Mouse (Mus musculus) lung, postnatal 25 days (tissue): ENCODE measurements around the gene Atp6v1e2.

Experiments
- DNase-seq: peaks from one replicate; pipeline ENCODE4 v3.0.0; 2022; ENCODE audit warnings: low spot score

Atp6v1e2 gene

DNA sequence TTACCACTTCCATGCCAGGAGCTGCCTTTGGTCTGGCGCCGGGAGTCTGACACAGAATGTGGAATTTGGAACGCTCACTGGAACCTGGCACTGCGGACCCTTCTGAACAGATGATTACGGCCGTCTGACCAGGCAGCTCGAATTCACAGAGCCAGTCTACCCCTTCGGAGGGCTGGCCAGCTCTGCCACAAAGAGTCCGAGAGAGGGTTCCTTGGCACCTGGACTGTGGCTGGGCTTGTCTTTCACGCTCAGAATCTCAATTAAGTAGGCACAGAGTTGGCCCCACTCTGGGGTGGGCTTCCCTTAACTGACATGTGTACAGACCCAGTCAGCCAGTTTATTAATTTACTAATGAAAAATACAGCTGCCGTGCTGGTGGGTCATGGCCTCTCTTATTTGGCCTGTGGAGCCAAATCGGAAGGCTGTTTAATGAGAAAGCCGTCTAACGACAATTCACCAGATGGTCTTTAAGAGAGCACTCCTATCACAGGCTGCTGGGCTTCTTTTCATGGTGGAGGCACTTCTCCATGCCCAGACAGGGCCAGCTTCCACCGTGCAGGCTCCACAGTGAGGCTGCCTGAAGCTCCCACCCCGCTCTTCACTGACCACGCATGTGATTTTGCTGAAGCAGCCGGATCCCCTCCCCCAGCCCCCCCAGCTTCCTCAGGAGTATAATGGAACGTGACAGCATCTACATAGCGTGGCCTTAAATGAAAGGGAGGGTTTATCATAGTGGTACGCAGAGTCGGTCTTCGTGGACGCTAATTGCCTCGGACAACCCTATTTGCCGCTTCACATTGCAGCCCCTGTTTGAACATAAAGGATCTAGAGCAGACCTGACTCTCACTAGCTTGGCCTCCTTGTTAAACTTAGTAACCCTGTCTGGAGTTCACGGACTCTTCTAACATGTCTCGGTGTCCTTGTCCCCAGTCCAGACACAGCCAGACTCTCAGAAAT is at the start of gene Atp6v1e2:
Gene Atp6v1e2, minus strand, starts transcription at position 58 of the 957 bp plus-strand sequence.
- no peak for DNase-seq

GRCm38 (mm10) chr17:86997323-86997722 is 49.6 kb upstream of the Atp6v1e2 start:
- DNase-seq = no peak

GRCm38 (mm10) chr17:86991306-86991705 is 43.6 kb upstream of the Atp6v1e2 start:
- DNase-seq = peak; percentile 36

DNA sequence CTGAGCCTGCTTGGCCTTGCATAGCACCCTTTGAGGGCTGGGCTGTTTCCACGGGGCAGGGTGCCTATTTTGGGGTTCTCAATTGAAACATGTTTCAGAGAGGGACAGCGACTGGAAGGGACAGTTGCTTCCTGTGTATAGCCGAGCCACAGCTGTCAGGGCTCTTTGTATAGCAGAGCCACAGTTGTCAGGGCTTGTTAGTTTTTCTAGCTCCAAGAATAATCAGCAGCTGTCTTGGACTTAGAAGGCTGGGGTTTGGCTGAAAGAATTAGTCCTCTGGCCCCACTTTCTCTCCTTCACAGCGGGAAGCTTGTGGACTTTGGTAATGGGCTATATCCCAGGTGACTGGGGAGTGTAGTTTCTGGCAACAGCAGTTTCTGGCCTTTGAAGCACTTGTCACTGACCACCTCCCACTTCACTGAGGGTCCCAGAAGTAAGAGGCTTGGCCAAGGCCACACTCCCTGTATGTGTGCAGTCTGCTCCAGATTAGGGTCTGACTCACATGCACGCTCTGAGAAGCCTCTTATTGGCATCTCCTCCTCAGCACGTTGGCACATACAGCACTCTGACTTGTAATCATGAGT is 41.0 kb upstream of the Atp6v1e2 start:
- no peak for DNase-seq

DNA sequence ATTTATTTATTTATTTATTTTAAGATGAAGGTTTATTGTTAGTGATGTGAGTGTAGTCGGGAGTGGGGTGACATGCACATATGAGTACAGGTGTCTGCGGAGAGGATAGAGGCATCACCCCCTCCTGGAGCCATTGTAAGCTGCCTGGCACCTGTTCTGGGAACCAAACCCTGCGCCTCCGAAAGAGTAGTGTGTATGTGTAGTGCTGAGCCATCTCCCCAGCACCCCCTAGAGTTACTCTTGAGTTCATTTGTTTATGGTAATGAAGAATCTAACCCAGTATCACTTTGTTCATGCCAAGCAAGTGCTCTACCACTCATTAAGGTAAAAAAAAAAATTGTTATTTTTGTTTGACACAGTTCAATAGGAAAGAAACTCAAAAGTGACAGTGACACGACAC is 40.5 kb upstream of the Atp6v1e2 start:
- DNase-seq = no peak

- DNase-seq = no peak
Observed at GRCm38 (mm10) chr17:86986449-86987138, 38.9 kb upstream of the Atp6v1e2 start.

DNA sequence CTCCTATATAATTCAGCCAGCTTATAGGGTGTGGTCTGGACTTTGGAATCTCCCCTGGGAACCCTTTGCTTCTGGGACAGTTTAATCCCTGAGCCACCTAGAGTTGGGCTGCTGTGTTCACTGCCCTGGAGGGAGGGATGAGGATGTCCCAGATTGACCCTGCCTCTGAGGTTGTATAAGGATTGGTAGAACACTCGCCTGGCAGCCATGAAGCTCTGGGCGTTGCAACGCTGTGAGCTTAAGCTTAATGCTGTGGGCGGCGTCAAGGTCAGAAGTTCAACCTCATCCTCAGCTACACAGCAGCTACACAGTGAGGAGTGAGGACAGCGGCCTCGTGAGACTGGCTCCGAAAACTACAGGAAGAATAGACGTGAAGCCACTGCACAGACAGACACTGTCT is 34.8 kb upstream of the Atp6v1e2 start:
- DNase-seq = no peak

- no peak for DNase-seq
Observed at GRCm38 (mm10) chr17:86981701-86982100, 34.0 kb upstream of the Atp6v1e2 start.

GRCm38 (mm10) chr17:86981205-86981604 is 33.5 kb upstream of the Atp6v1e2 start:
- no peak for DNase-seq

GRCm38 (mm10) chr17:86978496-86978895 is 30.8 kb upstream of the Atp6v1e2 start:
- DNase-seq = no peak

- no peak for DNase-seq
Observed at GRCm38 (mm10) chr17:86976387-86976786, 28.7 kb upstream of the Atp6v1e2 start.

GRCm38 (mm10) chr17:86973097-86973496 is 25.4 kb upstream of the Atp6v1e2 start:
- DNase-seq = no peak

DNA sequence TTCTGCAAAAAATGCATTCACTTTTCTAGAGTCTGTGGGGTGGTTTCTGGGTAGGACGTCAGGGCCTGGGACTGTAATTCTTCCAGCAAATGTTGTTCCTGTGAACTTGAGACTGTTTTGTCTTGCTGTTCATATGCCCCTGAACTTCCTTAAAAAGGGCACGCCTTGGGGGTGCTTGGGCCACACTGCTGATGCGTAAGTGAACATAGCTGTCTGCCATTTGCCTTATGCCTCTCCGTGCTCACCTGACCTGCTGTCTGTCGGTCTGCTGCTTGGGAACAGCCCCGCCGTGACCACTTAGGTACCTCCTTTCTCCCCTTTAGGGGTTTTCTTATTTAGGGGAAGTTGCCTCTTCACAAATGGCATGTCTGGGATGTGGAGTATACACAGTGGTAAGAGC is 24.2 kb upstream of the Atp6v1e2 start:
- DNase-seq = no peak

DNA sequence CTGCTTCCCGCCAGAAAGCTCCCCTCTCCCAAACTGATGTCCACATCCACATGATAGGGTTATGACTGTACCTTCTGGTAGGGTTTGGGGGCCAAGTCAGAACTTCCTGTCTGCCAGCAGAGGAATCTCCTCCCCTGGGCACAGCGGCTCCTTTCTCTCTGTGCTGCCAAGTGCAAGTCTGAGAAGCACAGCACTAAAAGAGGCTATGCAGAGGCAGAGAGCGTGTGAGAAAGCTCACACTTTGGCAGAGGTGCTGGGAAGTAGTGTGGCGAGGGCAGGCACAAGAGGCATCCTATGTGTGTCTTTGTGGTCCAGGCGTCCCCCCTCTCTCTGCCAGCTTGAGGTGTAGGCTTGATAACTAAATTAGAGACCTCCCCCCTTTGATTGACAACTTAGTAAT is 23.3 kb upstream of the Atp6v1e2 start:
- DNase-seq = no peak

- DNase-seq = no peak
Observed at GRCm38 (mm10) chr17:86970026-86970750, 22.5 kb upstream of the Atp6v1e2 start.

GRCm38 (mm10) chr17:86969582-86969981 is 21.9 kb upstream of the Atp6v1e2 start:
- peak; percentile 59 for DNase-seq

GRCm38 (mm10) chr17:86968581-86968980 is 20.9 kb upstream of the Atp6v1e2 start:
- DNase-seq = no peak

DNA sequence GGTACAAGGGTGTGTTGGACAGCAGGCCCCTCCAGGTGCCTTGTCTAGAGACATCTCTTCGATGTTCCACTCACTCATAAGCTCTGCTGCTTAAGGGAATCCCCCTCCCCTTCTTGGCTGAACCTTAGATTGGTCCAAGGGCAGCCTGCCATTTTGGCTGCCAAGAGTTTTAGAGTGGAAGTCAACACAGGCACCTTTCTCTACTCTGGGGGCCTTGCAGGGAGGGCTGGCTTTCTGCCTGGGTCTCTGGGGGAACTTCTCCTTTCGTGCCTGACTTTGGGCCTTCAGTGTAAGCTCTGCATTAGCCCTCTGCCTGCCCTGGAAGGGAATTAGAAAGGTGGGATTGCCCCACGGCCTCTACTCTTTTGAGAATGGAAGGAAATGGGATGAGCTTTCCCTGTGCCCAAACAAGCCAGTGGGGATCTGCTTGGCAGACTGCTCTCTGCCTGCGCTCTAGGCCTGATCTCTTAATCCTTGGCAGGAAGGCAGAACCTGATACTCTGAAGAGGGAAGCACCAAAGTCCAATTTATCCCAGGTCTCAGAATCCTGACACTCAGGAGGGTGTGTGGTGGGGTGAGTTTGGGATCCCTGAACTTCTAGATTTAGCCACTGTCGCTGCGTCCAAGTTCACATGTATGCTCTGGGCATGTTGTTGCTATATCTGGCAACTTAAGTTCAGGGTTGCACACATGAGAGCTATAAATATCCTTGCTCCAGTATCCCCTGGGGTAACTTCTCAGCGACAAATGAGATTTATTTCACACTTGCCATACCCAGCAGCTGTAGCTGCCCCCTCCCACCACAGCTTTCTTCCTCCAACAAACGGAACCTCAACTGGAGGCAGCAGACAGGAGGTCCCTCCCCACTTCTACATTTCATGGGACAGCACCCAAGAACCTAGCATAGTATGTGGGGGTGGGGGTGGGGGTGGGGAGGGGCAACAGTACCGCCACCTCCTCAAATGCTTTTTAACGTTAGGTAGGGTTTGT is 20.1 kb upstream of the Atp6v1e2 start:
- DNase-seq = no peak

DNA sequence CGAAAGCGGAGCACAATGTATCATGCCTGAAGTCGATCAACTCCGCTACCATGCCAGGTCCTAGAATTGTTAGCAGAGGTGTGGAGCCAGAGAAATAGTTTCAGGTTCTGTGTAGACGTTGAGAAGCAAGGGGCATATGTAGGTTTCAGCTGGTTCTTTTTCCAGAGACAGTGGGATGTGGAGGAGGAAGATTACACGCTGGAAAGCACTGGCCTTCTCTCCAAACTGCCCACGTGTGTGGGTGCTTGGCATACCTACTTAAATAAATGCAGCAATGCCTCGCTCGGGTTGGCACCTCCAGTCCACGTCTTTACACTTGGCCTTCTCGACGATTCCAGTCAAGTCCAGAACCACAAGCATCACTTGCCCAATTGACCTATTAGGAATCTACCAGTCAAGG is 19.4 kb upstream of the Atp6v1e2 start:
- no peak for DNase-seq

GRCm38 (mm10) chr17:86966040-86966439 is 18.3 kb upstream of the Atp6v1e2 start:
- no peak for DNase-seq

DNA sequence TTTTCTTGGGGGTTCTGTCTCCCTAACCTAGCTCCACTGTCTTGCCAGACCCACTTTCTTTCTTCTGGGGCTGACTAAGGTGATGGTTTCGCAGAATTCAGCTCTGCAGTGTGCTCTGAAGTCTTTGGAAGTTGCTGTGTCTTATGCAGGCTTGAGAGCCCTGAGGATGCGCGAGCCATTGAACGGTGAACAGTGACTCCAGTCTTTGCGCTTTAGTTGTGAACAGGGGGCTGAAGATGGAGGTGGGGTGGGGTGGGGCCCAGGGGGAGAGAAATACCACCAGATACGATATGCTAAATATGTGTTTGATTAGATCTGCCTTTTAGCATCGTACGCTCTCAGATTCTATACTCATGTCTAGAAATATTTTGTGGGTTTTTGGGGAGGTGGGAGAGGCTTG is 17.4 kb upstream of the Atp6v1e2 start:
- DNase-seq = no peak
